Mouse (Mus musculus) myocyte (in vitro differentiated cells): ENCODE measurements around the gene Prkca. TPM values are rescaled to one million over a fixed set of nuclear protein-coding genes. Genes with fewer than 3 reads are reported as not detected.

Experiments used
- H3K27me3 ChIP-seq: one replicate; pipeline ENCODE4 v1.6.1; 2011; ENCODE audit not compliant: control insufficient read depth, insufficient read depth, insufficient read length
- H3K36me3 ChIP-seq: one replicate; pipeline ENCODE4 v1.6.1; 2011; ENCODE audit not compliant: control insufficient read depth, insufficient read depth
- H3K4me2 ChIP-seq: one replicate; pipeline ENCODE4 v1.6.1; 2011; ENCODE audit warnings: low read depth, control low read depth
- H3K4me3 ChIP-seq: one replicate; pipeline ENCODE4 v1.5.1; 2011; ENCODE audit warnings: mild to moderate bottlenecking, control low read depth, moderate library complexity
- H3K79me2 ChIP-seq: one replicate; pipeline ENCODE4 v1.6.1; 2011; ENCODE audit not compliant: control insufficient read depth, insufficient read depth
- H3ac ChIP-seq: one replicate; pipeline ENCODE4 v1.6.1; 2011; ENCODE audit not compliant: control insufficient read depth, insufficient read length
- CEBPB ChIP-seq: IDR thresholded peaks from 2 replicates; pipeline ENCODE4 v1.6.1; 2011; ENCODE audit warnings: mild to moderate bottlenecking, moderate library complexity; ENCODE audit not compliant: poor library complexity, insufficient read depth, severe bottlenecking
- E2F4 ChIP-seq: IDR thresholded peaks from one replicate; pipeline ENCODE4 v1.6.1; 2011; ENCODE audit warnings: mild to moderate bottlenecking, control low read depth, moderate library complexity; ENCODE audit not compliant: insufficient read depth
- MAX ChIP-seq: IDR thresholded peaks from one replicate; pipeline ENCODE4 v1.6.1; 2011; ENCODE audit warnings: low read depth, mild to moderate bottlenecking, control low read depth
- MYOD1 ChIP-seq, 3 experiments: IDR thresholded peaks; one replicate each; pipeline ENCODE4 v1.6.1; 2011; ENCODE audit warnings: control low read depth in 2 of 3, low read depth in 2 of 3, mild to moderate bottlenecking in 2 of 3, moderate library complexity in 1 of 3; ENCODE audit not compliant: insufficient read length in 2 of 3, control insufficient read depth in 1 of 3
- MYOG ChIP-seq, 3 experiments: IDR thresholded peaks; one replicate each; pipeline ENCODE4 v1.6.1; 2011; ENCODE audit warnings: control low read depth in 2 of 3, low read depth in 2 of 3, mild to moderate bottlenecking in 2 of 3; ENCODE audit not compliant: insufficient read length in 2 of 3, control insufficient read depth in 1 of 3, insufficient read depth in 1 of 3
- POLR2A ChIP-seq: IDR thresholded peaks from one replicate; pipeline ENCODE4 v1.6.1; 2011; ENCODE audit warnings: low read depth, mild to moderate bottlenecking, control low read depth, moderate library complexity; ENCODE audit not compliant: insufficient read length
- POLR2AphosphoS2 ChIP-seq: IDR thresholded peaks from one replicate; pipeline ENCODE4 v1.6.1; 2011; ENCODE audit warnings: low read depth, control low read depth; ENCODE audit not compliant: insufficient read length
- REST ChIP-seq: IDR thresholded peaks from one replicate; pipeline ENCODE4 v1.6.1; 2011; ENCODE audit warnings: mild to moderate bottlenecking, control low read depth, moderate library complexity; ENCODE audit not compliant: insufficient read depth, insufficient read length
- SRF ChIP-seq: IDR thresholded peaks from one replicate; pipeline ENCODE4 v1.6.1; 2011; ENCODE audit warnings: low read depth; ENCODE audit not compliant: control insufficient read depth, insufficient read length
- TCF12 ChIP-seq: IDR thresholded peaks from one replicate; pipeline ENCODE4 v1.6.1; 2011; ENCODE audit warnings: mild to moderate bottlenecking, control low read depth; ENCODE audit not compliant: poor library complexity, insufficient read depth, severe bottlenecking
- TCF3 ChIP-seq: IDR thresholded peaks from one replicate; pipeline ENCODE4 v1.6.1; 2011; ENCODE audit warnings: low read depth, control low read depth; ENCODE audit not compliant: insufficient read length
- USF1 ChIP-seq: IDR thresholded peaks from one replicate; pipeline ENCODE4 v1.6.1; 2011; ENCODE audit warnings: low read depth, mild to moderate bottlenecking, control low read depth, moderate library complexity
- polyA plus RNA-seq: library from polyadenylated mRNA; unstranded; fragments of >200 nt; fragmentation: generic; extraction: Trizol; gene quantifications from one replicate; pipeline ENCODE4 v1.2.1, GENCODE M21; 2012; ENCODE audit warnings: missing spikeins

The Prkca gene
- polyA plus RNA-seq, 1 experiment, result 15.3 TPM

GRCm38 (mm10) chr11:108215466-108215865 is 128.3 kb downstream of the Prkca start:
- H3K27me3 ChIP-seq, result no peaks in the 10 kb centered on the region
- TF ChIP-seq USF1 (peak; percentile 9), TCF12 (no peak), POLR2AphosphoS2 (no peak)

GRCm38 (mm10) chr11:108214521-108215223 is 129.1 kb downstream of the Prkca start:
- TF ChIP-seq POLR2A, result no peak
- no peak for TF ChIP-seq MAX
- TF ChIP-seq USF1, result no peak
- TF ChIP-seq POLR2AphosphoS2, result no peak
- TF ChIP-seq SRF, result no peak
- TF ChIP-seq E2F4, result no peak
- TF ChIP-seq TCF12, result no peak
- no peak for TF ChIP-seq TCF3
- no peak for TF ChIP-seq REST
- no peak for TF ChIP-seq MYOD1 (IDR thresholded peaks at IDR 0.05; ENCODE audit: control insufficient read depth in 1 of 3, insufficient read length in 2 of 3, low read depth in 2 of 3)
- TF ChIP-seq MYOG (IDR thresholded peaks at IDR 0.05; ENCODE audit: control insufficient read depth in 1 of 3, insufficient read depth in 1 of 3, insufficient read length in 2 of 3, low read depth in 2 of 3), result no peak
- no peak for TF ChIP-seq CEBPB

More at GRCm38 (mm10) chr11:108215466-108215865, 128.3 kb downstream of the Prkca start:
- Histone ChIP-seq H3ac (no peak overlapping the region), H3K4me3 (peak overlapping the region; percentile 12), H3K4me2 (peak overlapping the region; percentile 91), H3K36me3 (no peaks in the 10 kb centered on the region), H3K79me2 (peaks cover 7% of the 10 kb centered on the region)

GRCm38 (mm10) chr11:108213783-108214182 is 129.9 kb downstream of the Prkca start:
- Histone ChIP-seq H3K4me3 (no peak overlapping the region), H3K4me2 (no peak overlapping the region), H3K79me2 (peaks cover 7% of the 10 kb centered on the region), H3K36me3 (no peaks in the 10 kb centered on the region), H3ac (no peak overlapping the region), H3K27me3 (no peaks in the 10 kb centered on the region)
- TF ChIP-seq POLR2AphosphoS2 (no peak), USF1 (no peak), MYOG (IDR thresholded peaks at IDR 0.05; ENCODE audit: control insufficient read depth in 1 of 3, insufficient read depth in 1 of 3, insufficient read length in 2 of 3, low read depth in 2 of 3) (no peak), E2F4 (no peak), SRF (no peak), TCF12 (no peak), MYOD1 (IDR thresholded peaks at IDR 0.05; ENCODE audit: control insufficient read depth in 1 of 3, insufficient read length in 2 of 3, low read depth in 2 of 3) (no peak), CEBPB (no peak), POLR2A (no peak), MAX (no peak), REST (no peak), TCF3 (no peak)

More at GRCm38 (mm10) chr11:108214521-108215223, 129.1 kb downstream of the Prkca start:
- Histone ChIP-seq H3ac (no peak overlapping the region), H3K4me2 (peak overlapping the region; percentile 91), H3K27me3 (no peaks in the 10 kb centered on the region), H3K79me2 (peaks cover 7% of the 10 kb centered on the region), H3K4me3 (peak overlapping the region; percentile 12), H3K36me3 (no peaks in the 10 kb centered on the region)

- Histone ChIP-seq H3K79me2 (peaks cover 7% of the 10 kb centered on the region), H3K4me2 (no peak overlapping the region), H3K4me3 (no peak overlapping the region), H3K36me3 (no peaks in the 10 kb centered on the region), H3K27me3 (no peaks in the 10 kb centered on the region), H3ac (no peak overlapping the region)
- TF ChIP-seq MYOG (IDR thresholded peaks at IDR 0.05; ENCODE audit: control insufficient read depth in 1 of 3, insufficient read depth in 1 of 3, insufficient read length in 2 of 3, low read depth in 2 of 3) (no peak), MAX (no peak), MYOD1 (IDR thresholded peaks at IDR 0.05; ENCODE audit: control insufficient read depth in 1 of 3, insufficient read length in 2 of 3, low read depth in 2 of 3) (no peak), SRF (no peak), TCF12 (no peak), TCF3 (no peak), POLR2A (no peak), CEBPB (no peak), E2F4 (no peak), REST (no peak), POLR2AphosphoS2 (no peak), USF1 (no peak)
Measured at GRCm38 (mm10) chr11:108212638-108213037, 131.1 kb downstream of the Prkca start.

GRCm38 (mm10) chr11:108212030-108212429 is 131.7 kb downstream of the Prkca start:
- TF ChIP-seq MAX (no peak), POLR2AphosphoS2 (no peak), POLR2A (no peak), REST (no peak), CEBPB (no peak), USF1 (no peak), TCF3 (no peak)
- no peaks in the 10 kb centered on the region for H3K36me3 ChIP-seq
- no peak overlapping the region for H3ac ChIP-seq
- H3K4me2 ChIP-seq, result no peak overlapping the region
- H3K4me3 ChIP-seq, result no peak overlapping the region
- peaks cover 7% of the 10 kb centered on the region for H3K79me2 ChIP-seq
- no peaks in the 10 kb centered on the region for H3K27me3 ChIP-seq
